Mouse (Mus musculus): ENCODE data around the gene Prr3. TPM values are rescaled to one million over a fixed set of nuclear protein-coding genes. Genes with fewer than 3 reads are reported as not detected.
A peak's percentile ranks its signal among the peaks of the same experiment; 100 is the strongest.

The Prr3 gene
- polyA plus RNA-seq, 1 experiment from 2014 or later = 26.9 TPM

MicroRNAs within 50 kb of the gene (microRNA counts, 519-probe panel; counts per million panel counts)
- 1,826 counts per million, percentile 14 among the panel's probes with 10 or more counts for microRNA mmu-miR-877

Small RNA genes lying within 50 kb of the gene (microRNA-seq; reads per million reads assigned to microRNA genes)
- 67.6 reads per million, percentile 42 among the genes with 10 or more reads in this experiment for gene Mir877

Other genes with a start within 250 kb of the Prr3 start
- 3.7 and 5.4 TPM in 2 replicates for gene Ier3, start 158.6 kb downstream of the Prr3 start, polyA plus RNA-seq (2014; fragmentation: Nextera tagmentation; extraction: Ambion mirVana)
- gene Flot1, start 157.0 kb downstream of the Prr3 start, polyA plus RNA-seq (2014; fragmentation: Nextera tagmentation; extraction: Ambion mirVana) = 42.8 and 44.2 TPM in 2 replicates
- gene Tubb5, start 141.9 kb downstream of the Prr3 start, polyA plus RNA-seq (2014; fragmentation: Nextera tagmentation; extraction: Ambion mirVana) = 932 and 983 TPM in 2 replicates
- 18.7 and 19.2 TPM in 2 replicates for gene Mdc1, start 138.7 kb downstream of the Prr3 start, polyA plus RNA-seq (2014; fragmentation: Nextera tagmentation; extraction: Ambion mirVana)
- 65.3 and 67.1 TPM in 2 replicates for gene Nrm, start 118.9 kb downstream of the Prr3 start, polyA plus RNA-seq (2014; fragmentation: Nextera tagmentation; extraction: Ambion mirVana)
- gene Ppp1r18, start 114.6 kb downstream of the Prr3 start, polyA plus RNA-seq (2014; fragmentation: Nextera tagmentation; extraction: Ambion mirVana) = 18.8 and 20.1 TPM in 2 replicates
- 34.0 and 38.0 TPM in 2 replicates for gene Dhx16, start 100.4 kb downstream of the Prr3 start, polyA plus RNA-seq (2014; fragmentation: Nextera tagmentation; extraction: Ambion mirVana)
- 26.7 and 29.8 TPM in 2 replicates for gene 2310061I04Rik, start 82.8 kb downstream of the Prr3 start, polyA plus RNA-seq (2014; fragmentation: Nextera tagmentation; extraction: Ambion mirVana)
- gene Atat1, start 70.2 kb downstream of the Prr3 start, polyA plus RNA-seq (2014; fragmentation: Nextera tagmentation; extraction: Ambion mirVana) = 84.1 and 98.6 TPM in 2 replicates
- 72.2 and 83.6 TPM in 2 replicates for gene Mrps18b, start 63.8 kb downstream of the Prr3 start, polyA plus RNA-seq (2014; fragmentation: Nextera tagmentation; extraction: Ambion mirVana)
- gene Ppp1r10, start 63.8 kb downstream of the Prr3 start, polyA plus RNA-seq (2014; fragmentation: Nextera tagmentation; extraction: Ambion mirVana) = 32.6 and 35.4 TPM in 2 replicates
- 88.0 and 92.7 TPM in 2 replicates for gene Abcf1, start 10.5 kb downstream of the Prr3 start, polyA plus RNA-seq (2014; fragmentation: Nextera tagmentation; extraction: Ambion mirVana)
- gene Gnl1, start 385 bp downstream of the Prr3 start, polyA plus RNA-seq (2014; fragmentation: Nextera tagmentation; extraction: Ambion mirVana) = 37.6 and 39.4 TPM in 2 replicates
- 3.3 and 5.3 TPM in 2 replicates for gene H2-T24, start 40.3 kb upstream of the Prr3 start, polyA plus RNA-seq (2014; fragmentation: Nextera tagmentation; extraction: Ambion mirVana)
- 8.4 and 10.6 TPM in 2 replicates for gene H2-T23, start 52.6 kb upstream of the Prr3 start, polyA plus RNA-seq (2014; fragmentation: Nextera tagmentation; extraction: Ambion mirVana)
- gene H2-T22, start 62.5 kb upstream of the Prr3 start, polyA plus RNA-seq (2014; fragmentation: Nextera tagmentation; extraction: Ambion mirVana) = 19.3 and 21.8 TPM in 2 replicates
- not detected in 2 replicates for gene Gm6034, start 62.7 kb upstream of the Prr3 start, polyA plus RNA-seq (2014; fragmentation: Nextera tagmentation; extraction: Ambion mirVana)
- not detected in 2 replicates for gene Gm11127, start 78.1 kb upstream of the Prr3 start, polyA plus RNA-seq (2014; fragmentation: Nextera tagmentation; extraction: Ambion mirVana)
- gene Gm19684, start 141.4 kb upstream of the Prr3 start, polyA plus RNA-seq (2014; fragmentation: Nextera tagmentation; extraction: Ambion mirVana) = not detected in 2 replicates
- not detected in 2 replicates for gene Gm7030, start 149.2 kb upstream of the Prr3 start, polyA plus RNA-seq (2014; fragmentation: Nextera tagmentation; extraction: Ambion mirVana)
- 2.0 and 3.0 TPM in 2 replicates for gene Gm8909, start 188.3 kb upstream of the Prr3 start, polyA plus RNA-seq (2014; fragmentation: Nextera tagmentation; extraction: Ambion mirVana)
- not detected in 2 replicates for gene H2-T3, start 210.1 kb upstream of the Prr3 start, polyA plus RNA-seq (2014; fragmentation: Nextera tagmentation; extraction: Ambion mirVana)

Measured in stomach, embryonic 14.5 days (tissue).